Mouse (Mus musculus): Measurements from ENCODE around the gene Fas. TPM values are rescaled to one million over a fixed set of nuclear protein-coding genes. Genes with fewer than 3 reads are reported as not detected.

Fas gene
- polyA plus RNA-seq, 1 experiment from 2014 or later = 2.7 TPM

DNA sequence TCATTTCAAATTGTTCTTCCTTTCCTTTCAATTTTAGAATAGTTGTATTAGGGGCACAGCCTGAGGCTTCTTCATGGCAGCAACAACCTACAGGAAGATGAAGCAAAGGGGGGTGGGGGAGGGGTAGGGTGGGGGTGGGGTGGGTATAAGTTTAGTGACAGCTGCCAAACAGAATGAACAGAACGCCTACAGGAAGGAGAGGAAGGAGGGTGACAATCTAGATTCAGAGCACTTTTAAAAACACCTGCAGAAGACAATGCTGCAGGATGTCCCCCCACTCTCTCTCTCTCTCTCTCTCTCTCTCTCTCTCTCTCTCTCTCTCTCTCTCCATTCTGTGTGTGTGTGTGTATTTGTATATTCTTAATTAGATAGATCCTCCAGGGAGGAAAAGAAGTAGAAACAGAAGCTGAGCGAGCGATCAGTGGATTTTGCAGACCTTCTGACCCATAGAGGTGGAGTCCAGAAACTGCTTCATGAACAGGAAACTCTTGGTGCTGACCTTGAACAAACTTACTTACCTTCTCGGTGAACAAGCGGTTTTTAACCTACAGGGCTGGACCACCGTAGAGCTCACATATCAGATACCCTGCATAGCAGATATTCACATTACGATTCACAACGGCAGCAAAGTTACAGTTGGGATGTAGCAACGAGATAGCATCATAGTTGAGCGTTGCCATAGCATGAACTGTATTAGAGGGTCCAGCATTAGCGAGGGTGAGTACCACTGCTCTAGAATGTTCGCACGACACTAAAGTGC, 2.6 kb upstream of the Fas start:
- Histone ChIP-seq H3K9ac (ENCODE audit: low read length) (no peak overlapping the region), H3K36me3 (ENCODE audit: control insufficient read depth, insufficient read depth, low read length) (no peaks in the 10 kb centered on the region), H3K4me1 (replicated peaks; ENCODE audit: control insufficient read depth, insufficient read depth, low read length) (no peaks in the 10 kb centered on the region; the same call in 1 of the 2 replicates), H3K4me3 (ENCODE audit: low read depth, low read length) (no peak overlapping the region), H3K27ac (ENCODE audit: low read depth) (no peak overlapping the region), H3K27me3 (replicated peaks; ENCODE audit: control insufficient read depth, insufficient read depth, low read length) (0 out of 2 replicates have a peak, but pooled peaks cover 7% of the 10 kb centered on the region), H3K4me2 (ENCODE audit: low read length) (no peak overlapping the region), H3K9me3 (ENCODE audit: control insufficient read depth, low read length) (no peaks in the 10 kb centered on the region)
- ATAC-seq (replicated peaks; ENCODE audit: low FRiP score, low TSS enrichment, low read depth) (no peak), DNase-seq (ENCODE audit: low spot score) (no peak)
- WGBS = 76% methylated on average over 13 of the region's 13 CpGs

- ATAC-seq (replicated peaks; ENCODE audit: low FRiP score, low TSS enrichment, low read depth) (no peak), DNase-seq (ENCODE audit: low spot score) (no peak)
- Histone ChIP-seq H3K4me1 (replicated peaks; ENCODE audit: control insufficient read depth, insufficient read depth, low read length) (no peaks in the 10 kb centered on the region; the same call in 1 of the 2 replicates), H3K4me2 (ENCODE audit: low read length) (no peak overlapping the region), H3K9ac (ENCODE audit: low read length) (no peak overlapping the region), H3K27ac (ENCODE audit: low read depth) (no peak overlapping the region), H3K9me3 (ENCODE audit: control insufficient read depth, low read length) (no peaks in the 10 kb centered on the region), H3K27me3 (replicated peaks; ENCODE audit: control insufficient read depth, insufficient read depth, low read length) (0 out of 2 replicates have a peak, but pooled peaks cover 7% of the 10 kb centered on the region), H3K4me3 (ENCODE audit: low read depth, low read length) (no peak overlapping the region), H3K36me3 (ENCODE audit: control insufficient read depth, insufficient read depth, low read length) (no peaks in the 10 kb centered on the region)
- 92% methylated on average over 1 of the region's 1 CpGs for WGBS
Observed at GRCm38 (mm10) chr19:34288696-34289095, 1.8 kb upstream of the Fas start.

GRCm38 (mm10) chr19:34290872-34291341, 441 bp downstream of the Fas start:
- Histone ChIP-seq H3K9me3 (ENCODE audit: control insufficient read depth, low read length) (no peaks in the 10 kb centered on the region), H3K36me3 (ENCODE audit: control insufficient read depth, insufficient read depth, low read length) (no peaks in the 10 kb centered on the region), H3K4me2 (ENCODE audit: low read length) (peak overlapping the region; percentile 95), H3K9ac (ENCODE audit: low read length) (peak overlapping the region; percentile 38), H3K27ac (ENCODE audit: low read depth) (no peak overlapping the region), H3K4me3 (ENCODE audit: low read depth, low read length) (peak overlapping the region; percentile 41), H3K27me3 (replicated peaks; ENCODE audit: control insufficient read depth, insufficient read depth, low read length) (0 out of 2 replicates have a peak, but pooled peaks cover 7% of the 10 kb centered on the region), H3K4me1 (replicated peaks; ENCODE audit: control insufficient read depth, insufficient read depth, low read length) (peaks cover 5% of the 10 kb centered on the region)
- DNase-seq (ENCODE audit: low spot score) = no peak
- WGBS = 4% methylated on average over 15 of the region's 15 CpGs
- ATAC-seq (replicated peaks; ENCODE audit: low FRiP score, low TSS enrichment, low read depth) = peak; percentile 32; the same call in 1 of the 2 replicates

DNA sequence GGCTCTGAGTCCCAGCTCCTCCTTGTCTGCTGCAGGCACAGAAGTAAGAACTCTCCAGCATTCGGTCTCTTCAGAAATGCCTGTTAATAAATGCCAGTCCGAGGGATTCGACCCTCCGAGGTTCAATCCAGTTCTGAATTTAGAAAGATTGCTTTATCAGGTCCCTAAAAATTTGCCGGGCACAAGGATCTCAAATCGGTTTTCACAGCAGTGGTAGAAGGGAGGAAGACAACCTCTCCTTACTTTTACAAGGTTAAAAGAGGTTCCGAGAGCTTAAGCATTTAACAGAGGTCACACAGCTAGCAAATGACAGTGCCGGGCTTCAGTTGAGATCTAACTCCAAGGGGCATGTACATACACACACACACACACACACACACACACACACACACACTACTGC, 913 bp downstream of the Fas start:
- H3K27me3 ChIP-seq (replicated peaks; ENCODE audit: control insufficient read depth, insufficient read depth, low read length) = 0 out of 2 replicates have a peak, but pooled peaks cover 7% of the 10 kb centered on the region
- ATAC-seq (replicated peaks; ENCODE audit: low FRiP score, low TSS enrichment, low read depth) (no peak), DNase-seq (ENCODE audit: low spot score) (no peak)
- 46% methylated on average over 8 of the region's 8 CpGs for WGBS
- H3K9me3 ChIP-seq (ENCODE audit: control insufficient read depth, low read length) = no peaks in the 10 kb centered on the region
- peaks cover 5% of the 10 kb centered on the region for H3K4me1 ChIP-seq (replicated peaks; ENCODE audit: control insufficient read depth, insufficient read depth, low read length)
- H3K27ac ChIP-seq (ENCODE audit: low read depth) = no peak overlapping the region
- H3K4me2 ChIP-seq (ENCODE audit: low read length) = peak overlapping the region; percentile 95
- peak overlapping the region; percentile 25; the same call in 1 of the 2 replicates for H3K9ac ChIP-seq (ENCODE audit: low read length)
- H3K4me3 ChIP-seq (ENCODE audit: low read depth, low read length) = peak overlapping the region; percentile 41
- H3K36me3 ChIP-seq (ENCODE audit: control insufficient read depth, insufficient read depth, low read length) = no peaks in the 10 kb centered on the region

DNA sequence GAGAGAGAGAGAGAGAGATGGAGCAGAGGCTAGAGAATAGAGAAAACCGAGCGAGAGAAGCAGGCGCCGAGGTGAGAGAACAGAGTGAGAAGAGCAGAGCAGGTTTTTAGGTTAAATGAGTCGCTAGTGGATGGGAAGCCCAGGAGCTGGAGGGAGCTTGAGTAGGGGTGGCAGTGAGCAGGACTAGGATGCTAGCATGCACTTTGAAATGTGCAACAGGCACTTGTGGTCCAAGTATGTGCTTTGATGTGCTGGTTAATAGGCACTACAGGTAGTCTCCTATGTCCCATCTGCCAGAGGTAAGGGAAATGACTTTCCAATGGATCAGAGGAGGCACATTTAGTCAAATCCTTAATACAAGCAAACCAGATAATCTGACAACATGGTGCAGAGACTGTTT, 1.5 kb downstream of the Fas start:
- Histone ChIP-seq H3K27ac (ENCODE audit: low read depth) (no peak overlapping the region), H3K4me1 (replicated peaks; ENCODE audit: control insufficient read depth, insufficient read depth, low read length) (peaks cover 5% of the 10 kb centered on the region), H3K27me3 (replicated peaks; ENCODE audit: control insufficient read depth, insufficient read depth, low read length) (0 out of 2 replicates have a peak, but pooled peaks cover 7% of the 10 kb centered on the region), H3K36me3 (ENCODE audit: control insufficient read depth, insufficient read depth, low read length) (no peaks in the 10 kb centered on the region), H3K9me3 (ENCODE audit: control insufficient read depth, low read length) (no peaks in the 10 kb centered on the region), H3K4me2 (ENCODE audit: low read length) (no peak overlapping the region), H3K4me3 (ENCODE audit: low read depth, low read length) (no peak overlapping the region), H3K9ac (ENCODE audit: low read length) (no peak overlapping the region)
- 77% methylated on average over 5 of the region's 5 CpGs for WGBS
- DNase-seq (ENCODE audit: low spot score) = no peak
- no peak for ATAC-seq (replicated peaks; ENCODE audit: low FRiP score, low TSS enrichment, low read depth)

GRCm38 (mm10) chr19:34292701-34293100, 2.2 kb downstream of the Fas start:
- no peaks in the 10 kb centered on the region for H3K9me3 ChIP-seq (ENCODE audit: control insufficient read depth, low read length)
- 0 out of 2 replicates have a peak, but pooled peaks cover 7% of the 10 kb centered on the region for H3K27me3 ChIP-seq (replicated peaks; ENCODE audit: control insufficient read depth, insufficient read depth, low read length)
- H3K36me3 ChIP-seq (ENCODE audit: control insufficient read depth, insufficient read depth, low read length) = no peaks in the 10 kb centered on the region
- no peak overlapping the region for H3K9ac ChIP-seq (ENCODE audit: low read length)
- H3K4me3 ChIP-seq (ENCODE audit: low read depth, low read length) = no peak overlapping the region
- H3K27ac ChIP-seq (ENCODE audit: low read depth) = no peak overlapping the region
- no peak for ATAC-seq (replicated peaks; ENCODE audit: low FRiP score, low TSS enrichment, low read depth)
- DNase-seq (ENCODE audit: low spot score) = no peak
- peaks cover 5% of the 10 kb centered on the region for H3K4me1 ChIP-seq (replicated peaks; ENCODE audit: control insufficient read depth, insufficient read depth, low read length)
- WGBS = 83% methylated on average over 2 of the region's 2 CpGs
- no peak overlapping the region for H3K4me2 ChIP-seq (ENCODE audit: low read length)

DNA sequence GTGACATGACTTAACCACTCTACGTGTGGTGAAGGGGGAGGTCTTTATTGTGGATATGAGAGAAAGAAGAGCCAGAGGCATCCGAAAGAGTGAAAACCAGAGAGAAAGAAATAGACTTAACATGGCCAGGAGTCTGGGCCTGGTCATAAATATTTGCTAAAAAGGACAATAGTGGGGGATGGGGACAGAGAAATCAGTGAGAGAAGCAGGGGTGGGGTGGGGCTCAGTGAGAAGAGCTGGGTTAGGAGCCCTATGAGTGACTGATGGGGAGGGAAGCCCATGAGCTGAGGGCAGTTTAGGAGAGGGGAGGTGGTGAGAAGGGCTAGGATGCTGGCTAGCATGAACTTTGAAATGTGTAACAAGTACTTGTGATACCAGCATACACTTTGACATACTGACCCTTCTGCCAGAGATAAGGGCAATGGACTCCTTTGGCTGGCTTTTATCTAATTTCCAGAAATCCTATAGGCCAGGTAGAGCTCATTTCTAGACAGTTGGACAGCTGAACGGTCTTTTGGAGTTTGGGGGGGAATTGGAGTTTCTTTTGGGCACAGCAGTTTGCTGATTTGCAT, 3.0 kb downstream of the Fas start:
- WGBS = 69% methylated on average over 3 of the region's 3 CpGs
- ATAC-seq (replicated peaks; ENCODE audit: low FRiP score, low TSS enrichment, low read depth) (no peak), DNase-seq (ENCODE audit: low spot score) (no peak)
- Histone ChIP-seq H3K27me3 (replicated peaks; ENCODE audit: control insufficient read depth, insufficient read depth, low read length) (0 out of 2 replicates have a peak, but pooled peaks cover 7% of the 10 kb centered on the region), H3K4me2 (ENCODE audit: low read length) (no peak overlapping the region), H3K9ac (ENCODE audit: low read length) (no peak overlapping the region), H3K4me1 (replicated peaks; ENCODE audit: control insufficient read depth, insufficient read depth, low read length) (peaks cover 5% of the 10 kb centered on the region), H3K36me3 (ENCODE audit: control insufficient read depth, insufficient read depth, low read length) (no peaks in the 10 kb centered on the region), H3K27ac (ENCODE audit: low read depth) (no peak overlapping the region), H3K4me3 (ENCODE audit: low read depth, low read length) (no peak overlapping the region), H3K9me3 (ENCODE audit: control insufficient read depth, low read length) (no peaks in the 10 kb centered on the region)

DNA sequence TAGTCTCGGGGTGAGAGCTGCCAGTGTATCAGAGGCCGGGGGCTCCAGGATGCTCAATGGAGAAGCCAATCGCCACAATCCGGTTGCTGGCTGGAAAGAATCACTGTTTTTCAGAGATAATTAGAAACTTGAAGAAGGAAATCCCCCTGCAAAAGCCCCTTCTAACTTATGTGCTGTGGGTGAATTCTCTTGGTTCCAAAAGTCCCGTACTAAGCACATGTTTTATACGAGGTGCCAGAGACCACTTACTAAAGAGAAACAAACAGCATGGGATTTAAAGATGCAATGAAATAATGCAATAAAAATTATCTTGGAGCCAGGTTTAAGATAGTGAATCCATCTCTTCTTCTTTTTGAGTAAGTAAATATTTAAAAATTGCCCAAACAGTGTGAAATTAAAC, 5.0 kb downstream of the Fas start:
- WGBS = 30% methylated on average over 6 of the region's 6 CpGs
- Histone ChIP-seq H3K4me2 (ENCODE audit: low read length) (no peak overlapping the region), H3K27ac (ENCODE audit: low read depth) (no peak overlapping the region), H3K4me3 (ENCODE audit: low read depth, low read length) (no peak overlapping the region), H3K9ac (ENCODE audit: low read length) (no peak overlapping the region), H3K4me1 (replicated peaks; ENCODE audit: control insufficient read depth, insufficient read depth, low read length) (peaks cover 5% of the 10 kb centered on the region), H3K36me3 (ENCODE audit: control insufficient read depth, insufficient read depth, low read length) (no peaks in the 10 kb centered on the region), H3K27me3 (replicated peaks; ENCODE audit: control insufficient read depth, insufficient read depth, low read length) (0 out of 2 replicates have a peak, but pooled peaks cover 4% of the 10 kb centered on the region), H3K9me3 (ENCODE audit: control insufficient read depth, low read length) (no peaks in the 10 kb centered on the region)
- ATAC-seq (replicated peaks; ENCODE audit: low FRiP score, low TSS enrichment, low read depth) (no peak), DNase-seq (ENCODE audit: low spot score) (no peak)
